Mouse (Mus musculus) heart, postnatal 0 days (tissue): ENCODE measurements at regions not wholly inside any gene's neighbourhood (a gene's known extent, or its start where the extent isn't known, plus 50 kb on each side); places are given as distances from the start of the nearest gene placed in this dataset.
A peak's percentile ranks its signal among the peaks of the same experiment; 100 is the strongest.

Source experiments
- ATAC-seq: fragments of 200-750 bp; cut with Nextera tagmentation; 2 replicates; pipeline ENCODE4 v1.8.0; 2017; ENCODE audit warnings: low read depth, moderate number of reproducible peaks, moderate library complexity; ENCODE audit not compliant: insufficient read depth
- DNase-seq: peaks from one replicate; pipeline ENCODE4 v3.0.0-alpha.2; 2016; ENCODE audit warnings: low spot score
- H3K27ac ChIP-seq: fragments of 300-500 bp; sonication (generic); 2 replicates; pipeline ENCODE4 v1.5.1; 2014; ENCODE audit warnings: low read depth, mild to moderate bottlenecking
- H3K27me3 ChIP-seq: fragments of 300-500 bp; sonication (generic); 2 replicates; pipeline ENCODE4 v1.6.1; 2014; ENCODE audit warnings: low read length, mixed read lengths; ENCODE audit not compliant: control insufficient read depth, insufficient read depth
- H3K36me3 ChIP-seq: fragments of 300-500 bp; sonication (generic); replicated peaks from 2 replicates; pipeline ENCODE4 v1.6.1; 2014; ENCODE audit warnings: low read length, mixed read lengths; ENCODE audit not compliant: control insufficient read depth, insufficient read depth
- H3K4me1 ChIP-seq: fragments of 300-500 bp; sonication (generic); 2 replicates; pipeline ENCODE4 v1.6.1; 2014; ENCODE audit warnings: antibody characterized with exemption; ENCODE audit not compliant: control insufficient read depth, insufficient read depth
- H3K4me2 ChIP-seq: fragments of 300-500 bp; sonication (generic); 2 replicates; pipeline ENCODE4 v1.6.1; 2014; ENCODE audit warnings: low read depth, mild to moderate bottlenecking, low read length, moderate library complexity
- H3K4me3 ChIP-seq: fragments of 300-500 bp; sonication (generic); 2 replicates; pipeline ENCODE4 v1.5.1; 2014; ENCODE audit warnings: low read depth, low read length
- H3K9ac ChIP-seq: fragments of 300-500 bp; sonication (generic); replicated peaks from 2 replicates; pipeline ENCODE4 v1.6.1; 2014; ENCODE audit warnings: low read depth, low read length, mixed read lengths
- H3K9me3 ChIP-seq: fragments of 300-500 bp; sonication (generic); replicated peaks from 2 replicates; pipeline ENCODE4 v1.6.1; 2016; ENCODE audit warnings: low read length; ENCODE audit not compliant: control insufficient read depth
- CTCF ChIP-seq: IDR thresholded peaks from 2 replicates; pipeline ENCODE4 v1.5.1; 2016; ENCODE audit warnings: antibody characterized with exemption, control low read depth, low read depth
- EP300 ChIP-seq: IDR thresholded peaks from 2 replicates; pipeline ENCODE4 v1.6.1; 2016; ENCODE audit warnings: antibody characterized with exemption, low read depth
- WGBS: fragments of 180-500 bp; shearing (Covaris S2); extraction: QIAGEN DNeasy Blood & Tissue Kit; methylation state at CpG from one replicate; pipeline ENCODE4 v1.1.7; 2014; 5-methylcytosine and 5-hydroxymethylcytosine counted together

DNA sequence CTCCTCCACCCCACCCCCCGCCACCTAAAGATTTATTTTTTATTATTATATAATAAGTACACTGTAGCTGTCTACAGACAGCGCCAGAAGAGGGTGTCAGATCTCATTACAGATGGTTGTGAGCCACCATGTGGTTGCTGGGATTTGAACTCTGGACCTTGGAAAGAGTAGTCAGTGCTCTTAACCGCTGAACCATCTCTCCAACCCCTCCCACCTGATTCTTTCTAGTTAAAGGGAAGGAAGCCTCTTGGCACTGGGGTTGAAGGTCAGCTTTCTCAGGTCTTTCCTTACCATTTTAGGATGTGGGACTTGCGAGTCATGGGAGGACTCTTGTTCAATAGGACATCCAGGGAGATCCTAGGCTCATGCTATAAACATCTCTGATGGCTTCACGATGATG lies 54.7 kb downstream of the Hes1 start:
- DNase-seq: no peak
- ATAC-seq: no peak
- Histone ChIP-seq H3K4me3 (no peak overlapping the region), H3K4me2 (no peak overlapping the region), H3K27me3 (peaks cover 10% of the 10 kb centered on the region; the same call in 1 of the 2 replicates), H3K9me3 (no peaks in the 10 kb centered on the region), H3K9ac (no peak overlapping the region), H3K27ac (no peak overlapping the region), H3K4me1 (no peaks in the 10 kb centered on the region), H3K36me3 (no peaks in the 10 kb centered on the region)
- WGBS: 91% methylated on average over 5 of the region's 5 CpGs
- no peak for TF ChIP-seq CTCF
- TF ChIP-seq EP300: no peak

GRCm38 (mm10) chr16:30120330-30121265 lies 56.4 kb downstream of the Hes1 start:
- DNase-seq: no peak
- Histone ChIP-seq H3K36me3 (no peaks in the 10 kb centered on the region), H3K27ac (no peak overlapping the region), H3K4me1 (no peaks in the 10 kb centered on the region), H3K4me2 (peak overlapping the region; percentile 32), H3K4me3 (0 out of 2 replicates have a peak overlapping the region, but pooled peaks have one; percentile 0), H3K9me3 (no peaks in the 10 kb centered on the region), H3K9ac (no peak overlapping the region), H3K27me3 (peaks cover 10% of the 10 kb centered on the region; the same call in 1 of the 2 replicates)
- no peak for TF ChIP-seq EP300
- TF ChIP-seq CTCF: no peak
- ATAC-seq: no peak
- 24% methylated on average over 30 of the region's 30 CpGs for WGBS

DNA sequence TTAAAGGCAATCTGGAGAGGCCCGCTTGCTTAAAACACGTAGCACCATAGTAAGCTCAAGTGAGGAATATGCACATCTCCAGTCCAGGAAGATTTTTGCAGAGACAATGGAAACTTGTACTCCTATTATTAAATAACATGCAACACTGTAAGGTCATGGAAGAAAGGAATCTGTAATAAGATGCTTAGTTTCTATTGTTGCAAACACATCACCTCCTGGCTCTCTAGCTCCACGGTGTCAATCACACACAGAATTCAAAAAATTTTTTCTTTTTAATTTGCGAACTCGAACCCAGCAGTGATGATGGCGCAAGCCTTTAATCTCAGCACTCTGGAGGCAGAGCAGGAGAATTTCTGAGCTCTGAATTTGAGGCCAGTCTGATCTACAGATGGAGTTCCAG lies 57.4 kb downstream of the Hes1 start:
- ATAC-seq (no peak), DNase-seq (no peak)
- Histone ChIP-seq H3K9ac (no peak overlapping the region), H3K4me2 (no peak overlapping the region), H3K27ac (no peak overlapping the region), H3K27me3 (peaks cover 10% of the 10 kb centered on the region; the same call in 1 of the 2 replicates), H3K36me3 (no peaks in the 10 kb centered on the region), H3K4me3 (no peak overlapping the region), H3K9me3 (no peaks in the 10 kb centered on the region), H3K4me1 (no peaks in the 10 kb centered on the region)
- TF ChIP-seq EP300 (no peak), CTCF (no peak)
- WGBS: 94% methylated on average over 6 of the region's 6 CpGs

DNA sequence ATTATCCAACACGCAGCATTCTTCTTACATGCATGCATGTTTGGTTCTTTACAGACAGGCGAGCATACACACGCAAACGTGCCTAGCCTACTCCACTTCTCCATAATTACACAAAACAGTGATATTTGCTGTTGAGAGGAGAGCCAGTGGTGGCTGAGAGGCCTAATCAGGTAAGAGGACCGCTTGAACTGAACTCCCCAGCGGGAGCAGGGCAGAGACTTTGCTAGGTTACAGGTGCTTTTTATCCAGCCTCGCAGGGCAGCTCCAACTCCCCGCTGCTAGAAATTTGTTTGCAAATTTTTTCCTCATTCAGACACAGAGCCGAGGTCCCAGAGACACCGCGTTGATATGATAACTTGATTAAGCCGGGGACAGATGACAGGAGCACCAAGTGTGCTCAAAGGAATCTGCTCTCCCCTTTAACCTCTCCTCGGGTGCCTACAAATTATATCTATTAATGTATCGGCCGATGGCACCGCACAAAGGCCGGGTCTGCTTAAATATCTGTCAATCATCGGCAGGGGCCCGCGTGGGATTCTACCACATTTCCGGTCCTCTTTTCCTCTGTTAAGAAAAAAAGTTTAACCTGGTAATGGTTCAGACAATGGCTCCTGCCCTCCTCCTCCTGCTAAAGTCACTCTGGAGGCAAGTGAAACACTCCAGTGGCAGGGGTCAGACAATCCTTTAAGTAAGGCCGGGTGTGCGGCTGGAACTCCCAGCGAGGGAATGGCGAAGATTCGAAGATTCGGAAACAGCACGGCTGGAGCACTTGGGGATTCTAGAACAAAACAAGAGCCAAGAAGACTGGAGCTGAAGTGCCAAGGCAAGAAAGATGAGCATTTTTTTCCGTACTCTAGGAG lies 58.3 kb downstream of the Hes1 start:
- DNase-seq: no peak
- Histone ChIP-seq H3K9ac (no peak overlapping the region), H3K27ac (no peak overlapping the region), H3K27me3 (peaks cover 10% of the 10 kb centered on the region; the same call in 1 of the 2 replicates), H3K4me3 (no peak overlapping the region), H3K4me1 (no peaks in the 10 kb centered on the region), H3K4me2 (no peak overlapping the region), H3K36me3 (no peaks in the 10 kb centered on the region), H3K9me3 (no peaks in the 10 kb centered on the region; the same call in 1 of the 2 replicates)
- WGBS: 50% methylated on average over 29 of the region's 29 CpGs
- TF ChIP-seq CTCF: no peak
- TF ChIP-seq EP300: no peak
- no peak for ATAC-seq

GRCm38 (mm10) chr16:30127015-30127414 lies 62.8 kb downstream of the Hes1 start:
- TF ChIP-seq CTCF (no peak), EP300 (no peak)
- H3K4me2 ChIP-seq: no peak overlapping the region
- H3K27ac ChIP-seq: no peak overlapping the region
- no peak for ATAC-seq
- no peaks in the 10 kb centered on the region for H3K27me3 ChIP-seq
- H3K9ac ChIP-seq: no peak overlapping the region
- no peaks in the 10 kb centered on the region for H3K36me3 ChIP-seq
- WGBS: 88% methylated on average over 10 of the region's 10 CpGs
- H3K4me1 ChIP-seq: no peaks in the 10 kb centered on the region
- DNase-seq: no peak
- H3K9me3 ChIP-seq: no peaks in the 10 kb centered on the region; the same call in 1 of the 2 replicates
- H3K4me3 ChIP-seq: no peak overlapping the region
